26 mouse cellular contexts compared by ENCODE assay signal in genomic region chr19:60440083-60440482, GRCm38 (mm10). TPM values are rescaled to one million over a fixed set of nuclear protein-coding genes. Genes with fewer than 3 reads are reported as not detected.
DNase-seq lines count a peak whose midpoint lies in the region; ATAC-seq and TF ChIP-seq lines count a peak whose summit lies in the region.
"Had no signal": no experiment of that assay in that cellular context is flagged by ENCODE, and none has a peak within 500 bp of the region (broad histone marks: within the 10 kb centered on the region; RNA-seq: fewer than 3 reads in every experiment).

No protein-coding gene starts in this region.

- ATAC-seq in forebrain, embryonic 14.5 days = 0 out of 2 replicates have a peak, but pooled peaks have one; percentile 23
- no peak for ATAC-seq in forebrain, embryonic 12.5 days (ENCODE audit: low FRiP score)
- ATAC-seq in hindbrain, postnatal 0 days = no peak
- ATAC-seq in hindbrain, embryonic 14.5 days (ENCODE audit: low FRiP score) = no peak
- ATAC-seq: liver, postnatal 0 days had no signal

- H3K9ac ChIP-seq in forebrain, embryonic 14.5 days (ENCODE audit: low read length) = no peak overlapping the region
- no peak overlapping the region for H3K9ac ChIP-seq in forebrain, embryonic 12.5 days
- no peak overlapping the region for H3K9ac ChIP-seq in hindbrain, postnatal 0 days (replicated peaks; ENCODE audit: low read length)
- H3K9ac ChIP-seq in hindbrain, embryonic 14.5 days = no peak overlapping the region
- H3K9ac ChIP-seq: liver, postnatal 0 days; neural tube, embryonic 13.5 days had no signal

- no peak overlapping the region for H3K4me3 ChIP-seq in forebrain, embryonic 14.5 days (ENCODE audit: low read depth, low read length)
- H3K4me3 ChIP-seq in forebrain, embryonic 12.5 days (replicated peaks) = no peak overlapping the region
- H3K4me3 ChIP-seq in hindbrain, postnatal 0 days (ENCODE audit: low read length) = no peak overlapping the region
- H3K4me3 ChIP-seq in hindbrain, embryonic 14.5 days (replicated peaks; ENCODE audit: low read length) = no peak overlapping the region
- H3K4me3 ChIP-seq: limb, embryonic 10.5 days; megakaryocyte, embryonic 14.5 days; neural tube, embryonic 13.5 days had no signal

- H3K27me3 ChIP-seq in forebrain, embryonic 14.5 days (replicated peaks; ENCODE audit: control insufficient read depth, insufficient read depth, low read length) = no peaks in the 10 kb centered on the region
- H3K27me3 ChIP-seq in forebrain, embryonic 12.5 days = 0 out of 2 replicates have a peak, but pooled peaks cover 3% of the 10 kb centered on the region
- H3K27me3 ChIP-seq in hindbrain, postnatal 0 days (ENCODE audit: insufficient read depth, low read length) = no peaks in the 10 kb centered on the region
- H3K27me3 ChIP-seq in hindbrain, embryonic 14.5 days (ENCODE audit: control insufficient read depth, insufficient read depth, low read length) = no peaks in the 10 kb centered on the region
- H3K27me3 ChIP-seq: megakaryocyte, embryonic 14.5 days; neural tube, embryonic 13.5 days had no signal

- no peaks in the 10 kb centered on the region for H3K9me3 ChIP-seq in forebrain, embryonic 14.5 days (replicated peaks; ENCODE audit: control insufficient read depth, low read length)
- no peaks in the 10 kb centered on the region for H3K9me3 ChIP-seq in forebrain, embryonic 12.5 days
- no peaks in the 10 kb centered on the region for H3K9me3 ChIP-seq in hindbrain, postnatal 0 days (ENCODE audit: low read length)
- no peaks in the 10 kb centered on the region for H3K9me3 ChIP-seq in hindbrain, embryonic 14.5 days (ENCODE audit: control insufficient read depth, low read length)
- H3K9me3 ChIP-seq: limb, embryonic 10.5 days; megakaryocyte, embryonic 14.5 days; neural tube, embryonic 13.5 days had no signal

- TF ChIP-seq CTCF in hindbrain, postnatal 0 days (IDR thresholded peaks at IDR 0.05; ENCODE audit: low read depth) = no peak

- H3K27ac ChIP-seq in forebrain, embryonic 14.5 days (ENCODE audit: low read depth, low read length) = no peak overlapping the region
- no peak overlapping the region for H3K27ac ChIP-seq in forebrain, embryonic 12.5 days
- no peak overlapping the region for H3K27ac ChIP-seq in hindbrain, postnatal 0 days
- H3K27ac ChIP-seq in hindbrain, embryonic 14.5 days = no peak overlapping the region
- H3K27ac ChIP-seq: limb, embryonic 10.5 days; neural tube, embryonic 13.5 days had no signal

- H3K4me2 ChIP-seq in forebrain, embryonic 14.5 days (ENCODE audit: low read length) = no peak overlapping the region
- H3K4me2 ChIP-seq in forebrain, embryonic 12.5 days = no peak overlapping the region
- H3K4me2 ChIP-seq in hindbrain, postnatal 0 days (ENCODE audit: low read depth, low read length) = no peak overlapping the region
- H3K4me2 ChIP-seq in hindbrain, embryonic 14.5 days (replicated peaks) = no peak overlapping the region
- H3K4me2 ChIP-seq: neural tube, embryonic 13.5 days had no signal

- WGBS in forebrain, embryonic 14.5 days = 49% methylated on average over 5 of the region's 5 CpGs
- WGBS in forebrain, embryonic 12.5 days = 72% methylated on average over 5 of the region's 5 CpGs
- 40% methylated on average over 5 of the region's 5 CpGs for WGBS in hindbrain, postnatal 0 days
- 66% methylated on average over 5 of the region's 5 CpGs for WGBS in hindbrain, embryonic 14.5 days

- H3K36me3 ChIP-seq in forebrain, embryonic 14.5 days (ENCODE audit: control insufficient read depth, insufficient read depth, low read length) = no peaks in the 10 kb centered on the region
- H3K36me3 ChIP-seq in forebrain, embryonic 12.5 days (replicated peaks) = no peaks in the 10 kb centered on the region
- no peaks in the 10 kb centered on the region for H3K36me3 ChIP-seq in hindbrain, postnatal 0 days (ENCODE audit: insufficient read depth, low read length)
- H3K36me3 ChIP-seq in hindbrain, embryonic 14.5 days (replicated peaks; ENCODE audit: control insufficient read depth, insufficient read depth) = no peaks in the 10 kb centered on the region
- H3K36me3 ChIP-seq: limb, embryonic 10.5 days; neural tube, embryonic 13.5 days had no signal

- H3K4me1 ChIP-seq in forebrain, embryonic 14.5 days (ENCODE audit: control insufficient read depth, insufficient read depth, low read length) = no peaks in the 10 kb centered on the region
- no peaks in the 10 kb centered on the region for H3K4me1 ChIP-seq in forebrain, embryonic 12.5 days
- H3K4me1 ChIP-seq in hindbrain, postnatal 0 days (ENCODE audit: insufficient read depth, low read length) = no peaks in the 10 kb centered on the region
- H3K4me1 ChIP-seq in hindbrain, embryonic 14.5 days (replicated peaks; ENCODE audit: control insufficient read depth, insufficient read depth, low read length) = no peaks in the 10 kb centered on the region
- H3K4me1 ChIP-seq: limb, embryonic 10.5 days; megakaryocyte, embryonic 14.5 days; neural tube, embryonic 13.5 days had no signal

- DNase-seq in forebrain, embryonic 14.5 days (ENCODE audit: low spot score) = peak; percentile 43
- peak; percentile 20 for DNase-seq in hindbrain, postnatal 0 days (ENCODE audit: low spot score)
- DNase-seq in hindbrain, embryonic 14.5 days (ENCODE audit: low spot score) = no peak
- DNase-seq in heart, adult 8-10 months (ENCODE audit: low spot score) = peak; percentile 30
- peak; percentile 8 for DNase-seq in heart, postnatal 4 days
- no peak for DNase-seq in spleen, postnatal 4 days (ENCODE audit: low spot score in 2 of 2)
- DNase-seq: B cell, adult 2 months; cerebellum, postnatal 25 days; embryo, embryonic 11 days; kidney, adult 18-20 months; kidney, postnatal 25 days; layer of hippocampus, adult 9-11 months; liver, postnatal 0 days; lung, postnatal 14 days; midbrain, embryonic 14.5 days; spleen, adult 18-20 months; thymus, postnatal 4 days had no signal

RNA-seq across cellular contexts. Expression of gene Prlhr, which starts 28.0 kb away (rescaled TPM):
- polyA plus RNA-seq in forebrain, embryonic 14.5 days (2014; fragmentation: Nextera tagmentation; extraction: Ambion mirVana) = 0.10 and 0.22 TPM in 2 replicates
- polyA plus RNA-seq in forebrain, embryonic 12.5 days (2016; fragmentation: Nextera tagmentation; extraction: Ambion mirVana) = 0.13 TPM in 1 of 2 replicates, not detected in the other
- total RNA-seq in hindbrain, postnatal 0 days (2014; rRNA removed) = 7.3 and 9.7 TPM in 2 replicates
- polyA plus RNA-seq in hindbrain, postnatal 0 days (2015; fragmentation: Nextera tagmentation; extraction: Ambion mirVana) = 0.18 and 0.44 TPM in 2 replicates
- 0.30 and 0.32 TPM in 2 replicates for polyA plus RNA-seq in hindbrain, embryonic 14.5 days (2014; fragmentation: Nextera tagmentation; extraction: Ambion mirVana)
- not detected for total RNA-seq in heart, adult 8-10 months (2022)
- not detected for total RNA-seq in heart, postnatal 4 days (2021)
- total RNA-seq: gastrocnemius, postnatal 4 days; hematopoietic stem cell, adult 5-6 weeks; liver, adult 2 months had no signal
- polyA plus RNA-seq: embryonic facial prominence, embryonic 14.5 days; limb, embryonic 10.5 days; liver, adult 2 months; liver, postnatal 0 days; neural tube, embryonic 13.5 days; stomach, embryonic 14.5 days had no signal

Comparison
In these comparisons a context has a peak if more than half of its experiments do, and no peak if none do; other contexts are left out.
1. DNase-seq: peak in forebrain, embryonic 14.5 days (single experiment), hindbrain, postnatal 0 days (single experiment), heart, adult 8-10 months (single experiment) and heart, postnatal 4 days (single experiment); none in hindbrain, embryonic 14.5 days (single experiment) and spleen, postnatal 4 days (0 of 2).